Mouse (Mus musculus) left cerebral cortex, adult 18-20 months (tissue): ENCODE measurements at regions not wholly inside any gene's neighbourhood (a gene's known extent, or its start where the extent isn't known, plus 50 kb on each side); places are given as distances from the start of the nearest gene placed in this dataset.
A peak's percentile ranks its signal among the peaks of the same experiment; 100 is the strongest.

Experiments used
- DNase-seq, 2 experiments: peaks; one replicate each; pipeline ENCODE4 v3.0.0; 2021 to 2022; ENCODE audit warnings: low spot score in 2 of 2, mixed read lengths in 1 of 2

- DNase-seq: no peak
Observed at GRCm38 (mm10) chr8:88972993-88973690, 70.8 kb downstream of the Sall1 start.

DNA sequence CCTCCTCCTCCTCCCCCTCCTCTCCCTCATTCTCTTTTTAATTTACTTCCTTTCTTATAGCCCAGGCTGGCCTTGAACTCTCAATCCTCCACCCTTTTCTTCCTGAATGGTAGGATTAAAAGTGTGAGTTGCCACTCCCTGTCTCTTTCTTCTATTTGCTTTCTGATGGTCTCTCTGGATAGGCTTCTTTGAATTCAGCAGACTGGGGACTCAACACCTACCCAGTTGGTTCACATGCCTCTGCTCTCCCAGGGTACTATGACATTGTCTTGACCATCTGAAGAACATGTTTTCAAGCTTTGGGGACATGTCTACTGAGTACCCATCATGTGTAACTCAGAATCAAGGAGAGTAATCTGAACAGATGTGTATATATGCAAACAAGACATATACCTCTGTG is 85.1 kb downstream of the Sall1 start:
- DNase-seq: no peak

DNA sequence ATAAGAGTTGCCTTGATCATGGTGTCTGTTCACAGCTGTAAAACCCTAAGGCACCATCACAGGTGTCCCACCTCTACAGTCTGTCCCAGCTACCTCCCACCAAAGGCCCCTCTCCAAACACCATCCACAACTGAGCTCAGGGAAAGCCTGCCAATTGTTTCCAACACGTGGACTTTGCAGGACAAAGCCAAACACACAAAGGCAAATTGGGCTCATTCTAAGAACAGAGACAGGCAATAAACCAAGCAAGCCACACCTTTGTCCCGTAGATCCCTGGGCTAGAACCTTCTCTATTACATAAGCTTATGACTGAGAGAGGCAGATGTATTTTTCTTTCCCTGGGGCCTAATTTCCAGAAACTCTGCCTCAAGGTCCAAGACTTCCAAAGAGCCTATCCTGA is 90.8 kb downstream of the Sall1 start:
- no peak for DNase-seq

GRCm38 (mm10) chr8:88951829-88952155 is 92.2 kb downstream of the Sall1 start:
- DNase-seq: no peak

GRCm38 (mm10) chr8:88951145-88951828 is 92.7 kb downstream of the Sall1 start:
- DNase-seq: peak in 1 of 2 experiments; percentile 3

DNA sequence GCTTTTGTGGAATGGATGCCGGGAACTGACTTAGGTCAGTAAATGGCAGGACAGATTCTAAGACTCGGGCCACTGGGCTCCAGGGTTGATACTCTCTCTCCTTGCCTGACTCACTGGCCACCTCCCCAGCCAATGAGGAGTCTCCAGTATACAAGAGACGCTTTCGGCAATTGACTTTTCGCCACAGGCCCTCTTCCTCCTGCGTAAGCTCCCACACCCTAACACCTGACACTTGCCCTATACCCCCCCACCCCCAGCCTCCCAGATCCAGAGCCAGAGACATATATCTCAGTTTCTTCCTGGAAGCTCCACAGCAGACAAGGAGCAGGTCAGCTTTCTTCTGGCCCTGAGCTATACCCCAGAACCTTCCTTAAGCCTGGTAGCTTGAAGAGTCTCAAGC is 94.0 kb downstream of the Sall1 start:
- no peak for DNase-seq

- DNase-seq: no peak
Observed at GRCm38 (mm10) chr8:88948981-88949380, 95.0 kb downstream of the Sall1 start.

GRCm38 (mm10) chr8:88948328-88948727 is 95.6 kb downstream of the Sall1 start:
- DNase-seq: no peak

- no peak for DNase-seq
Observed at GRCm38 (mm10) chr8:88947384-88947783, 96.6 kb downstream of the Sall1 start.

- no peak for DNase-seq
Observed at GRCm38 (mm10) chr8:88945656-88946055, 98.3 kb downstream of the Sall1 start.

- peak in 1 of 2 experiments; percentile 11 for DNase-seq
Observed at GRCm38 (mm10) chr8:88944038-88944437, 99.9 kb downstream of the Sall1 start.

DNA sequence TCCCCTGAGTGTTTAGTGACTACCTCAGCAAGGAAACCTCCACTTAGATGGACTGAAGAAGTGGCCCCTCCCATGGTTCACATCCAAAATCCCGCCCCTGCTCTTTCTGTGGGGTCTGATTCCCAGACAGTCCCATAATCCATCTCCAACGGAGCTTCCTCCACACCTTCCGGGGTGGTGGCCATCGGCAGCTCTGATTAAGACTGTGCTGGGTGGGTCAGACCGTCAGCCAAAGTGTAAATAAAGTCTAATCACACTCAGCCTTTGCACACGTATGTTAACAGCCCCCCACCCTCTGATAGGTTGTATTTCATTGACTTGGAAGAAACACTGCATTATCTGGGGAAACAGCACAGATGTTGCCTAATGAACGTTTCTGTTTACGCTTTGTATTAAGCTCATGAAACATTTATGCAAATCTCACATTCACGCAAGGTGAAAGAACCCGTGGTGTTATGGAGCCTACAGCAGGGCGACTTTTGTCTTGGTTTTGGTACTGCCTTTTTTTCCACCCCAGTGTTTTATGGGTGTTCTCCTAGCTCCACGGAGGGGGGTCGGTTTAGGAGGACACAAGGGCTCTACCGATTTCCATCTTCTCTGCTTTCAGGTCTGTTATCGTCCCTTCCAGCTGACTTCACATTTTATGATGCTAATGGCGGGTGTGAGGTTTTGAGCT is 104.8 kb downstream of the Sall1 start:
- DNase-seq: no peak

- DNase-seq: no peak
Observed at GRCm38 (mm10) chr8:88934708-88935107, 109.3 kb downstream of the Sall1 start.

DNA sequence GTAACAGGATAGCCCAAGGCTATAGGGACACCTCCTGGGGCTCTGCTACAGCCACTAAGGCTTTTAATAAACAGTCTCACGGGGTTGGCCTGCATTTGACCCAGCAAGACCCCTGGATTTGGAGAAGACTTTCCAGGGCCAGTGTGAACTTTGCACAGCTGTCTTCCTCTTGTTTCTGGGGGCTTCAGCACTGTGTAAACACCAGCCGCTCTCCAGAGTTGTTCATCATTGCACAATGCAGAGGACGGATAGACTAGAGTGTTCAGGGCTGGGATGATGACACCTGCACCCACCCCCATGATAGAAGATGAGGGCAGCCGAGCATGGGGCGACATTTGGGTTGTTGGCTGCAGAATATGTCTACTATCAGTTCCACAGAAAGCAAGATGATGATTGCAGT is 112.9 kb downstream of the Sall1 start:
- no peak for DNase-seq

DNA sequence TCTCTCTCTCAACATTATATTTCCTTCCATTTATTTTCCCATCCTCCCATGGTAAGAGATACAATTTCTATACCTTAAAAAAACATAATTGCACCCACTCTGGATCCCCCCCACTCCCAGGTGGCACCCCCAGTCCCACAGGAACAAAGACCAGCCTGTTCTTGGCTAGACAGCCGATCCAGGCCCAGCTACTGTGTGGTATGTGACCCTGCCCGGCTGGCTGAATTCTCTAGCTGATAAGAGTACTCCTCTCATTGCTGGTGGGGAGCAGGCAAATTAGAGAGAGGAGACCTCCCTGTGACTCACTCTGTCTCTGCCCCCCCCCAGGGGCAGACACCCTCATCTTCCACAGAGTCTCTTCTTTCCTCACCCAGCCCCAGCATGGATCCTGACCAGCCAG is 113.6 kb downstream of the Sall1 start:
- DNase-seq: no peak

DNA sequence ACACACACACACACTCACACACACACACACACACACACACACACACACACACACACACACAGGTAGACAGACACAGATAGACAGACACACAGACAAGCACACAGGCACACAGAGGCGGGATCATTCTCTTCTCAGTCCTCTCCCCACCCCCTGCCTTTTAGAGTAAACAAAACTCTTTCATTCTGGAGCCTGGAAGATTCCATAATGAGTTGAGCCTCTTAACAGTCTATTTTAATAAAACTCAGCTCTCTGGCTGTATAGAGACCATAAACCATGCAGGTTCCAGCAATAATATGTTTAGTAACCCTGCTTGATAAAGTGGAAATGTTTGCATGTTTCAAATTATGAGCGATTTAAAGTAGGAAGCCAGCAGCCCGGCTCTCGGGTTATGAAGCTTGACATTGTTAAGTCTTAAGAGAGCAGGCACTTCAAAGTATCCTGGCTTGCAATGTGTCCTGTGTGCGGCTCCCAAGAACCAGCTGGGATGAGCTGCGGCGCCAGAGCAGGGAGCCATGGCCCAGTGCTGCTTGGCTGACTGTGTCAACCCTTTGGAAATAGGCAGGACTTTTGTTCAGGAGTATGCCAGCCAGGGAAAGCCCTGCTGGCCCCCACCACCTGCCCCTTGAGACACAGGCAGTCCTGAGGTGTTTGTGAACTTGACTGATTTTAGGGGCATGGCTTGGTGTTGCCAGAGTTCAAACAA is 115.1 kb downstream of the Sall1 start:
- no peak for DNase-seq

GRCm38 (mm10) chr8:88922840-88923239 is 121.1 kb downstream of the Sall1 start:
- no peak for DNase-seq

DNA sequence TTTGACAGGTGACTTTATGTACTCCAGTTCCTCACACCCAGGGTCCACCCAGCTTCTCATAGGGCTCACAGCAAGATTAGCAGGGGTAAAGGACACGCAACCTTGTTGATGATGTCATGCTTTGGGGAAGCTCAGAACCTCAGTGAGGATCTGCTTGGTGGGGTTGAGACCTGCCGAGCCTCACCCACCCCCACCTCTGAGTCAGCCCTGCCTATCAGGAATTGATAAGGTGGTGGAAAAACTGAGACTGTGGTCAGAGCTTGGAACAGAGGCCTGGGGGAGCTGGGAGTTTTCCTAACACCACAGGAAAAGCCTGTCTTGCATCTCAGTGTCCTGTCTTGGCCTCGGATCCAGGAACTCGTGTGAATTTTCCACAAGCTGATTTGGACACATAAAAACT is 122.0 kb downstream of the Sall1 start:
- DNase-seq: no peak

DNA sequence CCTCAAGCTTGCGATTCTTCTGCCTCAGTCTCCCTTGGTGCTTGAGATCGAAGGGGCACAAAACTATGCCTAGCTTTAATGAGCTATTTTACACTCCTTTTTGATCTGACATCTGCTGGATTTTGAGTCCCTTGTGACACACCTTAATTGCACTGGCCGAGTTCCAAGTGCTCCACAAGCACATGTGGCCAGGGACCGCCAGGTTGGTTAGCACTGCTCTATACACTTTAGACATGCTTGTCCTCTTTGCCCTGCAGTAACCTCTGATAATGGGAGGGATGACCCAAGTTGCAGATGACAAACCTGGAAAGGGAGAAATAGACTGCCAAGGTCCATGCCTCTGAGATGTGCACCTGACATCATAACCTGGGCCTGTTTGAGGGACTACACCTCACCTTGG is 124.7 kb downstream of the Sall1 start:
- no peak for DNase-seq

GRCm38 (mm10) chr8:88916064-88916463 is 127.9 kb downstream of the Sall1 start:
- DNase-seq: no peak

GRCm38 (mm10) chr8:88914657-88915056 is 129.3 kb downstream of the Sall1 start:
- no peak for DNase-seq

DNA sequence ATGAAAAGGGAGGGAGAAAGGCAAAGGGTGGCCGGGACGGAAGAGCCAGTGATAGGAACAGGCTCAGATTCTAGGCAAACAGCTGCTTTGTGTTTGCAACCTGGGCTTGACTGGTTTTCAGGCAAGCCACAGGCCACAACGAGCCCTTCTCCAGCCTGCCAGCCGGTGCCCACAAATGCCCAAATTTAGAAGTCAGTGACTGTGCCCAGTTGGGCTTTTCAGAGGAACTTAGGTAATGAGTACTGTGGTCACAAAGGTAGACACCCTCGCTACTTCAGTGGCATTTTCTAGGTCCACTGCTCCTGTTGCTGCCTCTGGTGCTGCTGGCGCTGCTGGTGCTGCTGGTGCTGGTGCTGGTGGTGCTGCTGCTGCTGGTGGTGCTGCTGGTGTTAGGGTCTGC is 129.8 kb downstream of the Sall1 start:
- no peak for DNase-seq
